Mouse (Mus musculus) embryonic facial prominence, embryonic 13.5 days (tissue): ENCODE data around the gene Adam15. TPM values are rescaled to one million over a fixed set of nuclear protein-coding genes. Genes with fewer than 3 reads are reported as not detected.

Experiments
- ATAC-seq: fragments of 200-750 bp; cut with Nextera tagmentation; 2 replicates; pipeline ENCODE4 v1.8.0; 2017; ENCODE audit warnings: low read depth; ENCODE audit not compliant: insufficient number of reproducible peaks, insufficient read depth, low FRiP score, low TSS enrichment
- H3K27ac ChIP-seq: fragments of 300-500 bp; sonication (generic); 2 replicates; pipeline ENCODE4 v1.5.1; 2015; ENCODE audit warnings: moderate library complexity, mild to moderate bottlenecking, inconsistent platforms
- H3K27me3 ChIP-seq: fragments of 300-500 bp; sonication (generic); 2 replicates; pipeline ENCODE4 v1.6.1; 2015; ENCODE audit warnings: mild to moderate bottlenecking, inconsistent platforms
- H3K36me3 ChIP-seq: fragments of 300-500 bp; sonication (generic); 2 replicates; pipeline ENCODE4 v1.6.1; 2015; ENCODE audit warnings: mild to moderate bottlenecking, inconsistent platforms
- H3K4me1 ChIP-seq: fragments of 300-500 bp; sonication (generic); 2 replicates; pipeline ENCODE4 v1.6.1; 2015; ENCODE audit warnings: inconsistent platforms
- H3K4me2 ChIP-seq: fragments of 300-500 bp; sonication (generic); 2 replicates; pipeline ENCODE4 v1.6.1; 2015; ENCODE audit warnings: moderate library complexity, mild to moderate bottlenecking, inconsistent platforms
- H3K4me3 ChIP-seq: fragments of 300-500 bp; sonication (generic); 2 replicates; pipeline ENCODE4 v1.5.1; 2015; ENCODE audit warnings: mild to moderate bottlenecking, inconsistent platforms
- H3K9ac ChIP-seq: fragments of 300-500 bp; sonication (generic); 2 replicates; pipeline ENCODE4 v1.6.1; 2015; ENCODE audit warnings: mild to moderate bottlenecking, inconsistent platforms
- H3K9me3 ChIP-seq: fragments of 300-500 bp; sonication (generic); 2 replicates; pipeline ENCODE4 v1.6.1; 2016; ENCODE audit warnings: inconsistent platforms
- WGBS: fragments of 180-500 bp; shearing (Covaris S2); methylation state at CpG from one replicate; pipeline ENCODE4 v1.1.7; 2015; ENCODE audit warnings: mixed read lengths; 5-methylcytosine and 5-hydroxymethylcytosine counted together
- polyA plus RNA-seq: library from polyadenylated mRNA; unstranded; fragments of >200 nt; fragmentation: Nextera tagmentation; extraction: Ambion mirVana; gene quantifications from 2 replicates; pipeline ENCODE4 v1.2.1, GENCODE M21; 2015

The Adam15 gene
- polyA plus RNA-seq, 1 experiment from 2014 or later = 52.6 TPM

GRCm38 (mm10) chr3:89321183-89322130 is 28.3 kb downstream of the Adam15 start:
- Histone ChIP-seq H3K36me3 (no peaks in the 10 kb centered on the region), H3K4me2 (peak overlapping the region; percentile 92), H3K27ac (no peak overlapping the region), H3K27me3 (peaks cover 48% of the 10 kb centered on the region), H3K9me3 (no peaks in the 10 kb centered on the region), H3K9ac (peak overlapping the region; percentile 77), H3K4me3 (peak overlapping the region; percentile 72), H3K4me1 (peaks cover 54% of the 10 kb centered on the region)
- whole genome bisulfite sequencing = under 1% methylated on average over 66 of the region's 66 CpGs
- ATAC-seq = no peak

GRCm38 (mm10) chr3:89320581-89321182 is 29.1 kb downstream of the Adam15 start:
- peak overlapping the region; percentile 77 for H3K9ac ChIP-seq
- H3K27me3 ChIP-seq = peaks cover 56% of the 10 kb centered on the region
- H3K27ac ChIP-seq = no peak overlapping the region
- H3K4me3 ChIP-seq = peak overlapping the region; percentile 72
- under 1% methylated on average over 41 of the region's 41 CpGs for WGBS
- peaks cover 62% of the 10 kb centered on the region for H3K4me1 ChIP-seq
- peak overlapping the region; percentile 92 for H3K4me2 ChIP-seq
- ATAC-seq = peak; percentile 4; the same call in 1 of the 2 replicates
- H3K36me3 ChIP-seq = no peaks in the 10 kb centered on the region
- H3K9me3 ChIP-seq = no peaks in the 10 kb centered on the region

- ATAC-seq = no peak
These were observed 30.0 kb downstream of the Adam15 start for GRCm38 (mm10) chr3:89319591-89320350.

GRCm38 (mm10) chr3:89318971-89319590 is 30.7 kb downstream of the Adam15 start:
- Histone ChIP-seq H3K9ac (peak overlapping the region; percentile 67), H3K36me3 (no peaks in the 10 kb centered on the region), H3K4me3 (peak overlapping the region; percentile 72), H3K4me2 (peak overlapping the region; percentile 92), H3K27ac (no peak overlapping the region), H3K9me3 (no peaks in the 10 kb centered on the region), H3K4me1 (peaks cover 76% of the 10 kb centered on the region), H3K27me3 (peaks cover 56% of the 10 kb centered on the region)
- WGBS = 5% methylated on average over 21 of the region's 21 CpGs
- no peak for ATAC-seq

More at GRCm38 (mm10) chr3:89319591-89320350, 30.0 kb downstream of the Adam15 start:
- Histone ChIP-seq H3K27me3 (peaks cover 56% of the 10 kb centered on the region), H3K9ac (peak overlapping the region; percentile 67), H3K4me3 (peak overlapping the region; percentile 72), H3K4me1 (peaks cover 71% of the 10 kb centered on the region), H3K4me2 (peak overlapping the region; percentile 92), H3K36me3 (no peaks in the 10 kb centered on the region), H3K9me3 (no peaks in the 10 kb centered on the region), H3K27ac (no peak overlapping the region)
- WGBS = 2% methylated on average over 58 of the region's 58 CpGs

GRCm38 (mm10) chr3:89318316-89318715 is 31.5 kb downstream of the Adam15 start:
- Histone ChIP-seq H3K4me2 (no peak overlapping the region), H3K36me3 (no peaks in the 10 kb centered on the region), H3K27ac (no peak overlapping the region), H3K4me1 (peaks cover 76% of the 10 kb centered on the region), H3K4me3 (no peak overlapping the region), H3K9ac (no peak overlapping the region), H3K9me3 (no peaks in the 10 kb centered on the region), H3K27me3 (peaks cover 56% of the 10 kb centered on the region)
- 56% methylated on average over 8 of the region's 8 CpGs for WGBS
- ATAC-seq = no peak

- H3K27ac ChIP-seq = no peak overlapping the region
- no peak for ATAC-seq
- H3K4me2 ChIP-seq = peak overlapping the region; percentile 67
- H3K4me1 ChIP-seq = peaks cover 76% of the 10 kb centered on the region
- H3K9ac ChIP-seq = peak overlapping the region; percentile 12; the same call in 1 of the 2 replicates
- H3K36me3 ChIP-seq = no peaks in the 10 kb centered on the region
- WGBS = 62% methylated on average over 6 of the region's 6 CpGs
- 0 out of 2 replicates have a peak overlapping the region, but pooled peaks have one; percentile 20 for H3K4me3 ChIP-seq
- H3K27me3 ChIP-seq = peaks cover 56% of the 10 kb centered on the region
- H3K9me3 ChIP-seq = no peaks in the 10 kb centered on the region
These were observed 32.5 kb downstream of the Adam15 start for GRCm38 (mm10) chr3:89317246-89317645.

GRCm38 (mm10) chr3:89316833-89317232 is 33.0 kb downstream of the Adam15 start:
- no peak overlapping the region for H3K27ac ChIP-seq
- 1% methylated on average over 4 of the region's 4 CpGs for WGBS
- H3K4me3 ChIP-seq = peak overlapping the region; percentile 20; the same call in 1 of the 2 replicates
- H3K9me3 ChIP-seq = no peaks in the 10 kb centered on the region
- peak overlapping the region; percentile 12; the same call in 1 of the 2 replicates for H3K9ac ChIP-seq
- H3K4me1 ChIP-seq = peaks cover 73% of the 10 kb centered on the region
- peaks cover 56% of the 10 kb centered on the region for H3K27me3 ChIP-seq
- H3K36me3 ChIP-seq = no peaks in the 10 kb centered on the region
- ATAC-seq = no peak
- H3K4me2 ChIP-seq = peak overlapping the region; percentile 67

GRCm38 (mm10) chr3:89315930-89316831 is 33.6 kb downstream of the Adam15 start:
- Histone ChIP-seq H3K4me1 (peaks cover 66% of the 10 kb centered on the region), H3K9me3 (peaks cover 2% of the 10 kb centered on the region; the same call in 1 of the 2 replicates), H3K27ac (no peak overlapping the region), H3K27me3 (peaks cover 50% of the 10 kb centered on the region), H3K36me3 (no peaks in the 10 kb centered on the region), H3K9ac (peak overlapping the region; percentile 62), H3K4me3 (peak overlapping the region; percentile 36), H3K4me2 (peak overlapping the region; percentile 67)
- no peak for ATAC-seq
- 7% methylated on average over 40 of the region's 40 CpGs for WGBS

GRCm38 (mm10) chr3:89315195-89315929 is 34.4 kb downstream of the Adam15 start:
- no peaks in the 10 kb centered on the region for H3K36me3 ChIP-seq
- H3K4me2 ChIP-seq = peak overlapping the region; percentile 67
- WGBS = 4% methylated on average over 26 of the region's 26 CpGs
- no peak for ATAC-seq
- H3K27me3 ChIP-seq = peaks cover 42% of the 10 kb centered on the region
- peaks cover 58% of the 10 kb centered on the region for H3K4me1 ChIP-seq
- no peak overlapping the region for H3K27ac ChIP-seq
- H3K9ac ChIP-seq = peak overlapping the region; percentile 62
- H3K4me3 ChIP-seq = peak overlapping the region; percentile 36
- peaks cover 5% of the 10 kb centered on the region; the same call in 1 of the 2 replicates for H3K9me3 ChIP-seq
